Mouse (Mus musculus): Measurements from ENCODE around the gene Mettl7a3.

- TF ChIP-seq CTCF (conservative IDR thresholded peaks at IDR 0.05; ENCODE audit: insufficient read depth, insufficient read length, low read depth, low read length): no peak
- TF ChIP-seq POLR2A (IDR thresholded peaks at IDR 0.05; ENCODE audit: low read depth, low read length): no peak
Observed at GRCm38 (mm10) chr15:100334629-100335028, at the start of gene Mettl7a3.
